Mouse (Mus musculus): ENCODE measurements around the gene Kcnn3.

DNA sequence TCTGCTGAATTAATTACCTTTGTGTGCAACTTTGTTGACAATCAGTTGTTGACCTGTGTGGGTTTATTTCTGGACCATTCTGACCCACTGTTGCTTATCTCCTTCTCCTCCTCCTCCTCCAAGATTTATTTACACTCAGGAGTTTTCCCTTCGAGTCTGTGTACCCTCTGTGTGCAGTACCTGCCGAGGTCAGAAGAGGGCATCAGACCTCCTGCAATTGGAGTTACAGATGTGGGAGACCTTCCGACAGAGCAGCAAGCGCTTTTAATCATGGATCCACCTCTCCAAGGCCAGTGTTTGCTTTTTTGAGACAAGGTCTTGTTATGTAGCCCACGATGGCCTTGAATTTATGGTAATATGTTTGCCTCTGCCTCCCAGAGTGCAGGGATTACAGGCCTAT, 25.3 kb upstream of the Kcnn3 start:
- TF ChIP-seq CTCF (conservative IDR thresholded peaks at IDR 0.05; ENCODE audit: insufficient read depth, insufficient read length, low read depth, low read length) (no peak), POLR2A (IDR thresholded peaks at IDR 0.05; ENCODE audit: low read depth, low read length) (no peak)

All from kidney, adult 2 months (tissue).